Mouse (Mus musculus) adrenal gland, postnatal 14 days (tissue): ENCODE measurements around the gene Zbp1. TPM values are rescaled to one million over a fixed set of nuclear protein-coding genes. Genes with fewer than 3 reads are reported as not detected.

Source experiments
- DNase-seq: peaks from one replicate; pipeline ENCODE4 v3.0.0; 2021; ENCODE audit warnings: mixed read lengths
- total RNA-seq: library from RNA; stranded (reverse); gene quantifications from 2 replicates; pipeline ENCODE4 v1.2.3, GENCODE M21; 2021

The Zbp1 gene
- total RNA-seq, 1 experiment from 2014 or later = 2.6 TPM

DNA sequence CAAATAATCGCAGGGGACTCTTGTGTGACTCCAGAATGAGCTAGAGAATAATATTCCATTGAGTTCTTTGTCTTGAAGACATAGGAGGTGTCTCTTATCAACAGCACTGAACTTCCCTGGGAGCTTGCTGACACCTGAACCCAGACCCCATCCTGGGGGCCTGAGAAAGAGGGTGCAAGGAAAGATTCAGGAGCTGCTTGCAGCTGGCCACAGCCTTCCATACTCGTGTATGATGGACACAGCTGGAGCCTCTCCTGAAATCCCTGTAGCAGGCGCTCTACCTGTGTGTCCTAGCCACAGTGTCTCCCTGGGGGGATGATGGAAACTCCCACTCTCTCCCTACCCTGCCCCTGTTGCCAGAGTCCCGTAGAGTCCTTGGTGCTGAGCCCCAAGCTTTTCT lies 6.5 kb downstream of the Zbp1 start:
- DNase-seq = no peak

- DNase-seq = no peak
These were observed 9.5 kb downstream of the Zbp1 start for GRCm38 (mm10) chr2:173209091-173209815.

DNA sequence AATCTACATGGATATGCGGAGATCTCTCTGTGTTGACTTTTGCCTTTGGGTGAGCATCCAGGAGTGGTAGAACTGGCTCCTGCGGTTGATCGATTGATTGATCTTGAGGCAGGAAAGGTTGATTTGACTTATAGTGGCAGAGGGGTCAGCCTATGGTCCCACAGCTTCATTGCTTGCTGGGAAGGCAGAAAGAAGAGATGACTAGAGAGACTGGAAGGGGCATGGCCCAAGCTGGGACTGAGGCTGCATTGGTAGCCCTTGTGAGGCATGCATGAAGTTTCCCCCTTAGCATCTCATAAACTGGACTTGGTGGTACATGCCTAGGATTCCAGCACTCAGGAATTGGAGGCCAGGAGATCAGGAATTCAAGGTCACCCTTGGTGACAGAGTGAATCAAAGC lies 11.7 kb downstream of the Zbp1 start:
- no peak for DNase-seq

DNA sequence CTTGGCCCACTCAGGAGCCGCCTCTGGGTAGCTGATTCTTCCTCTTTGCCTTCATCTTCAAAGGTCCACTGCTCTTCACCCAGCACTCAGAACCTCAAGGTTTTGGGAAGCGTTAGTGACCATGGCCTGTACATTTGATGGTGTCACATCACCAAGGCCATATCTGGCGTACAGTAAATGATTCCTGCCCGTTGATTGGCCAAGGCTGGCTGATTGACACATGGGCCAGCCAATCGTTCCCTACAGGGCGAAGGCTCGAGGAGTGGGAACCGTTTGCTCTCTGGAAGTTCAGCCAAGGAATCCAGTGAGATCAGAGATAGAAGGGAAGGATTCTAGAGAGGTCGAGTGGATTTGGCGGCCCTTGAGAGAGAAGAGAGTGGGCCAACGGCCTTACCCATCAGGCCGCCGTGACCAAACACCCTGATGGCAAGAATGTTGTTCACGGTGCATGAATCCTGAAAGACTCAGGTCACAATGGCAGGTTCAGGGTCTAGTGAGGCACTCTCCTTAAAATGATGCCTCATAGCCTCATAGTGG lies 13.1 kb downstream of the Zbp1 start:
- DNase-seq = no peak

DNA sequence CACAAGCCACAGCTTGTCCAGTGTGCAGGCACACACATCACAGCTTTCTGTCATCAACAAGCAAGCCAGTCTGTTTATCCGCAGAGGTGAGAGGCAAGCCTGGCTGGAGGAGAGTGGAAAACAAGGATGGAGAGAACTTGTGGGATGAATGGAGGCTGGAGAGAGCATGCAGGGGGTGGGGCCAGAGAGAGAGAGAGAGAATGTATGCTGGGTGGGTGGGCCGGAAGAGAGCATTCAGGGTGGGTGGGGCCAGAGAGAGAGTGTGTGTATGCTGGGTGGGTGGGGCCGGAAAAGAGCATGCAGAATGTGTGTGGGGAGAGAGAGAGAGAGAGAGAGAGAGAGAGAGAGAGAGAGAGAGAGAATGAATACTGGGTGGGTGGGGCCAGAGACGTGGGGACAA lies 14.1 kb downstream of the Zbp1 start:
- DNase-seq = no peak

- DNase-seq = no peak
These were observed 15.0 kb downstream of the Zbp1 start for GRCm38 (mm10) chr2:173203726-173204125.

DNA sequence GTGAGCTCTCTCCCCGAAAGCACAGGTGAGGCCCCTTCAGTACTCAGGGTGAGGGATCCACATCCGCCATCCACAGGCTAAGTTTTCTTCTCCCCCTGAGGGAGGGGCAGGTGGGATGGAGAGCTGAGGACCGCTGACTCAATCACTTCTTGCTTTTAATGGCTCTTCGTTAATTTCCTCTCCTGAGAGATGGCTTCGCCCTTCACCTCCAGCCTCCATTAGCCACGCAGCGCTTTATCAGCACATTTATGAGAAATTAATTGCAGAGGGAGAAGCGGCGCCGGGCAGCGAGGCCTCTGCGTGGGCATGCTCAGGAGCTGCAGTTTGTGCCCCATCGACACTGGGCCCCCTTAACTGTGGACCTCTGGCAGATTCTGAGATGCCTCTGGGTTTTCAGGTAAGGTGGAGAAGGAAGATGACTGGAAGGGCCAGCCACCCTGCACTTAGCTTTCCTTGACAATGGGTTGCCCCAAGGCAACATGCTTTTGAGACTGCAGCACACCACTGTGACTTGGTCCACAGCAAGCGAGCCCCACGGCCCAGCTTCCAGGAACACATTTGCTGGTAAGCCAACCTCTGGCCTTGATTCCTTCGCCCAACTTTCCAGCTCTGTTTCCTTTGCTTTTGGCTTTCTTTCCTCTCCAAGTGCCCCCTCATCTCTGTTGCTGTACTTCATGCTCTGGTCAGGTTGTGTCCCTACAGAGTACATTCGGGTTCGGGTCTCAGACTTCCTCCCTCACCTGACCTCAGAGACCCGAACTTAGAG lies 15.6 kb downstream of the Zbp1 start:
- no peak for DNase-seq

- no peak for DNase-seq
These were observed 23.9 kb downstream of the Zbp1 start for GRCm38 (mm10) chr2:173194796-173195195.

GRCm38 (mm10) chr2:173187182-173187855 lies 31.4 kb downstream of the Zbp1 start:
- DNase-seq = peak; percentile 48

- DNase-seq = peak; percentile 92
These were observed 32.4 kb downstream of the Zbp1 start for GRCm38 (mm10) chr2:173186047-173186943.

DNA sequence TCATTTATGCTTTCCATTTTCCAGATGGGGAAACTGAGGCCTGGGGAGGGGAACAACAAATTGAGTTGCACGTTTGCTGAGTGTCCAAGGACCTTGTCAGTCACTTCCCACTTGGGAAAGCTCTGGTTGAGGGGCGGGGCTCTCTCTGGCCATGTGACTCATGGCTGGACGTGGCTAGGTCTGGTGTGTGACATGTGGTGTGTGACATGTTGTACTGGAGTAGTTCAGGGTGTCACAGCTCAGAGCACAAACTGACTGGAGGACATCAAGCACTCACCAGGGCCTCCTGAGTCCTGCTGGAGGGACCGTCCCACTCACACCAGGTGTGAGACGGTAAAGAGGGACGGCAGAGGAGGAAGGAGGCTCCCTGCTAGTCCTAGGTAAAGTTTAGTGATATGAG lies 33.4 kb downstream of the Zbp1 start:
- DNase-seq = no peak

GRCm38 (mm10) chr2:173184475-173185080 lies 34.1 kb downstream of the Zbp1 start:
- DNase-seq = no peak

- peak; percentile 78 for DNase-seq
These were observed 34.8 kb downstream of the Zbp1 start for GRCm38 (mm10) chr2:173183836-173184460.

GRCm38 (mm10) chr2:173183311-173183710 lies 35.4 kb downstream of the Zbp1 start:
- DNase-seq = no peak

DNA sequence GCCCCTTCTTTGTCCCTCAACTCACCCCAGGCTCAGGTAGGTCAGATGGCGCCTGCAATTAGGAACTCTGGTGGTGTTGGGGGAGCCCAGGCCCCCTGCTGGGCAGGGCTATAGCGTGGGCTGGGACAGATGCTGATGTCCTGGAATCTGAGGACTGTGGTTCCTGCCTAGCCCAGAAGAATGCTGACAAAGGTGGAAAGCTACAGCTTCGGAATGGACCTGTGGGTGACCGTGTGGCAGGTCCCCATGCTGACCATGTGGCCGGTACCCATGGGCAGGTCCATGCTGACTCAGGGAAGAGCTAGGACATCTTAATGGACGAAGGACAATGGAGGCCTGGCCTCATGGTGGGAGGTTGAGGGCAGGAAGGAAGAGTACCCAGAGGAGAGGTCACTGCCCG lies 35.9 kb downstream of the Zbp1 start:
- DNase-seq = no peak

- DNase-seq = no peak
These were observed 36.8 kb downstream of the Zbp1 start for GRCm38 (mm10) chr2:173181901-173182300.

- DNase-seq = no peak
These were observed 37.2 kb downstream of the Zbp1 start for GRCm38 (mm10) chr2:173181486-173181885.

DNA sequence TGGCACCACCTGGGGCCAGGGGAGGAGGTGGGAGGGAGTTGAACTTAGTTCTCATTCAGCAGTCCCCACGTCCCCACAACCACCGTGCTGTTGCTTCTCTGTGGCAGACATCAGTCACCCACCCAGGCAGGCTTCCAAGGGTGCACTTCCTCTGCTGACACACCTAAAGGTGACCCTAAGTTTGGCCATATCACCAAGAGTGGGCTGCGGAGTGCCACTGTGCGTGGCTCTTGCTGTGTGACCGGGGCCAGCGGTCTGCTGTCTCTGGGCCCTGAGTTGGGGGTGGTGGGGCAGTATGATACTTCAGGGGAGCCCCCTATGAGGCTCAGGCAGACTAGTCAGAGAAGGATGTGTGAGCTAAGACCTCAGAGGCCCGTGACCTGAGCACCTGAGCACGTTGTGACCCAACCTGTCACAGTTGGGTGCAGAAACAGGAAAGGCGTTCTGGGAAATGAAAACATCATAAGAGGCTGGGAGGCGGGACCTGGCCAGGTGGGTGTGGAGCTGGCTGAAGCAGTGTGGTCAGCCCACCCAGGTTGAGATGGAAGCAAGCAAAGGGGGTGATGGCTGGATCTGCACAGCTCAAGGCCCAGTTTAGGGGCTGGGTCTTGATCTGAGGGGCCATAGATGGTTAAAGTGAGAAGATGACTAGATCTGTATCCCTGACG lies 37.9 kb downstream of the Zbp1 start:
- DNase-seq = no peak

- DNase-seq = no peak
These were observed 38.7 kb downstream of the Zbp1 start for GRCm38 (mm10) chr2:173180026-173180425.

DNA sequence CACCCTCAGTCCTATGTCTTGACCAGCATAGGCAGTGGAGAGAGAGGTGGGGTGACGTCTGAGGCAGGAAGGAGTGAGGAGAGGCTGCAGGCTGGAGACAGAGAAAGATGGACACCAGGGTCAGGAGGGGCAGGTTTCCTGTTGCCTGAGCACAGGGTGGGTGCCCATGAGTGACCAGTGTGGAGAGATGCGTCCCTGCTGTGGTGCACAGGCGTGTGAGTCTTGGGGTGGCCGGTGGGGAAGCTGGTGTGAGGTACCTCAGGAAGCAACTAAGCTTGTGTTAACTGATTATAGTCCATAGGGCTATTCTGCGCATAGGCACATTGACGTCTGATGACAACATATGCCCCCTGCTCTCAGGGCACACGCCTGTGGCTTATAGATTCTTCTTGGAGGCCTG lies 39.7 kb downstream of the Zbp1 start:
- DNase-seq = no peak
